Mouse (Mus musculus): ENCODE measurements around the gene 4932438A13Rik.

GRCm38 (mm10) chr3:36918322-36918721 is 55.4 kb downstream of the 4932438A13Rik start:
- no peak for TF ChIP-seq CTCF (IDR thresholded peaks at IDR 0.05; ENCODE audit: low read depth, low read length)
- no peak for TF ChIP-seq POLR2A (IDR thresholded peaks at IDR 0.05; ENCODE audit: insufficient read depth, low read length)
- no peak for TF ChIP-seq EP300 (IDR thresholded peaks at IDR 0.05; ENCODE audit: insufficient read depth, low read depth, low read length)

All from ES-Bruce4 (cell line).